Mouse (Mus musculus): ENCODE data around the gene Ppp1r9a.

The Ppp1r9a gene

GRCm38 (mm10) chr6:5152185-5152584 lies 249.5 kb downstream of the Ppp1r9a start:
- no peak for DNase-seq (ENCODE audit: extremely low spot score, low read depth, low spot score)

GRCm38 (mm10) chr6:5154786-5155185 lies 252.1 kb downstream of the Ppp1r9a start:
- DNase-seq (ENCODE audit: extremely low spot score, low read depth, low spot score): no peak

- DNase-seq (ENCODE audit: extremely low spot score, low read depth, low spot score): no peak
These were observed 252.7 kb downstream of the Ppp1r9a start for GRCm38 (mm10) chr6:5155313-5155927.

- no peak for DNase-seq (ENCODE audit: extremely low spot score, low read depth, low spot score)
These were observed 254.1 kb downstream of the Ppp1r9a start for GRCm38 (mm10) chr6:5156541-5157425.

- no peak for DNase-seq (ENCODE audit: extremely low spot score, low read depth, low spot score)
These were observed 256.7 kb downstream of the Ppp1r9a start for GRCm38 (mm10) chr6:5159385-5159791.

- DNase-seq (ENCODE audit: extremely low spot score, low read depth, low spot score): no peak
These were observed 259.3 kb downstream of the Ppp1r9a start for GRCm38 (mm10) chr6:5162052-5162451.

GRCm38 (mm10) chr6:5163507-5164144 lies 260.9 kb downstream of the Ppp1r9a start:
- DNase-seq (ENCODE audit: extremely low spot score, low read depth, low spot score): no peak

- no peak for DNase-seq (ENCODE audit: extremely low spot score, low read depth, low spot score)
These were observed 262.1 kb downstream of the Ppp1r9a start for GRCm38 (mm10) chr6:5164855-5165254.

- no peak for DNase-seq (ENCODE audit: extremely low spot score, low read depth, low spot score)
These were observed 264.4 kb downstream of the Ppp1r9a start for GRCm38 (mm10) chr6:5167051-5167677.

- DNase-seq (ENCODE audit: extremely low spot score, low read depth, low spot score): no peak
These were observed 265.4 kb downstream of the Ppp1r9a start for GRCm38 (mm10) chr6:5168158-5168557.

- DNase-seq (ENCODE audit: extremely low spot score, low read depth, low spot score): no peak
These were observed 268.7 kb downstream of the Ppp1r9a start for GRCm38 (mm10) chr6:5171418-5171817.

GRCm38 (mm10) chr6:5172571-5172970 lies 269.9 kb downstream of the Ppp1r9a start:
- DNase-seq (ENCODE audit: extremely low spot score, low read depth, low spot score): no peak

GRCm38 (mm10) chr6:5174179-5174812 lies 271.6 kb downstream of the Ppp1r9a start:
- no peak for DNase-seq (ENCODE audit: extremely low spot score, low read depth, low spot score)

GRCm38 (mm10) chr6:5177967-5178891 lies 275.5 kb downstream of the Ppp1r9a start:
- DNase-seq (ENCODE audit: extremely low spot score, low read depth, low spot score): no peak

GRCm38 (mm10) chr6:5179189-5179588 lies 276.5 kb downstream of the Ppp1r9a start:
- peak; percentile 57 for DNase-seq (ENCODE audit: extremely low spot score, low read depth, low spot score)

- no peak for DNase-seq (ENCODE audit: extremely low spot score, low read depth, low spot score)
These were observed 277.9 kb downstream of the Ppp1r9a start for GRCm38 (mm10) chr6:5180645-5181044.

GRCm38 (mm10) chr6:5186229-5186950 lies 283.7 kb downstream of the Ppp1r9a start:
- no peak for DNase-seq (ENCODE audit: extremely low spot score, low read depth, low spot score)

GRCm38 (mm10) chr6:5187586-5187985 lies 284.9 kb downstream of the Ppp1r9a start:
- DNase-seq (ENCODE audit: extremely low spot score, low read depth, low spot score): no peak

- DNase-seq (ENCODE audit: extremely low spot score, low read depth, low spot score): no peak
These were observed 285.3 kb downstream of the Ppp1r9a start for GRCm38 (mm10) chr6:5188036-5188435.

Measured in hindlimb bud, embryonic 11.5 days (tissue).